Comparison of ENCODE assay signal across 8 mouse cellular contexts in genomic region chr7:101107968-101108652, GRCm38 (mm10). TPM values are rescaled to one million over a fixed set of nuclear protein-coding genes. Genes with fewer than 3 reads are reported as not detected.
A peak's percentile ranks its signal among the peaks of the same experiment; 100 is the strongest.
DNase-seq lines count a peak whose midpoint lies in the region; ATAC-seq and TF ChIP-seq lines count a peak whose summit lies in the region.

No protein-coding gene starts in this region.

- in situ Hi-C loops in ES-E14 (cut with MboI; ENCODE audit: low sequenced_read_pairs in 2 of 2, unreplicated experiment in 2 of 2), result no loop called here

- TF ChIP-seq CTCF in layer of hippocampus, adult 2 months (conservative IDR thresholded peaks at IDR 0.05), result peak; percentile 87
- TF ChIP-seq CTCF in lung, embryonic 14.5 days (IDR thresholded peaks at IDR 0.05; ENCODE audit: low read depth), result peak; percentile 78
- TF ChIP-seq CTCF in olfactory bulb, adult 2 months (IDR thresholded peaks at IDR 0.05; ENCODE audit: insufficient read depth, low read depth, low read length), result peak; percentile 84
- peak; percentile 95 for TF ChIP-seq CTCF in thymus, adult 2 months (IDR thresholded peaks at IDR 0.05; ENCODE audit: borderline replicate concordance, control insufficient read depth, extremely low read depth, insufficient read depth, low read length, poor library complexity)

- peak overlapping the region; percentile 73; the same call in 1 of the 2 replicates for H3K27ac ChIP-seq in ES-E14 (ENCODE audit: insufficient read depth, low read depth, low read length, poor library complexity, severe bottlenecking)
- H3K27ac ChIP-seq in forebrain, embryonic 15.5 days (replicated peaks), result peak overlapping the region; percentile 99
- peak overlapping the region; percentile 94 for H3K27ac ChIP-seq in layer of hippocampus, adult 2 months
- peak overlapping the region; percentile 99 for H3K27ac ChIP-seq in lung, embryonic 14.5 days (ENCODE audit: low read depth)
- peak overlapping the region; percentile 54 for H3K27ac ChIP-seq in olfactory bulb, adult 2 months (ENCODE audit: insufficient read depth, low read depth, low read length)
- no peak overlapping the region for H3K27ac ChIP-seq in thymus, adult 2 months (ENCODE audit: control insufficient read depth, insufficient read depth, low read length)

- H3K4me1 ChIP-seq in ES-E14 (ENCODE audit: control insufficient read depth in 2 of 2, insufficient read depth in 2 of 2, low read length in 2 of 2, poor library complexity in 1 of 2), result peaks cover 0 to 7% of the 10 kb centered on the region in 2 experiments
- peaks cover 17% of the 10 kb centered on the region for H3K4me1 ChIP-seq in forebrain, embryonic 15.5 days
- no peaks in the 10 kb centered on the region for H3K4me1 ChIP-seq in lung, embryonic 14.5 days (ENCODE audit: insufficient read depth)
- peaks cover 5% of the 10 kb centered on the region for H3K4me1 ChIP-seq in olfactory bulb, adult 2 months (ENCODE audit: control insufficient read depth, insufficient read depth, low read length)
- peaks cover 20% of the 10 kb centered on the region for H3K4me1 ChIP-seq in thymus, adult 2 months (replicated peaks; ENCODE audit: control insufficient read depth, insufficient read depth, low read length)

- no peaks in the 10 kb centered on the region for H3K36me3 ChIP-seq in ES-E14 (ENCODE audit: control insufficient read depth, insufficient read depth, low read length, poor library complexity, severe bottlenecking)
- H3K36me3 ChIP-seq in forebrain, embryonic 15.5 days, result peaks cover 10% of the 10 kb centered on the region
- H3K36me3 ChIP-seq in lung, embryonic 14.5 days (ENCODE audit: insufficient read depth), result peaks cover 12% of the 10 kb centered on the region
- H3K36me3 ChIP-seq in thymus, adult 2 months (ENCODE audit: control insufficient read depth, insufficient read depth, low read length), result no peaks in the 10 kb centered on the region

- intact Hi-C loops in heart, postnatal 36 days (cut with DNase I), result loop anchor here (2.0 to 5.0 kb wide), 4 partner anchors 45 to 179 kb away; no protein-coding TSS in a partner anchor

- TF ChIP-seq POLR2A in olfactory bulb, adult 2 months (IDR thresholded peaks at IDR 0.05; ENCODE audit: insufficient read depth, low read depth, low read length), result no peak; the same call in 1 of the 2 replicates
- TF ChIP-seq POLR2A in thymus, adult 2 months (IDR thresholded peaks at IDR 0.05; ENCODE audit: control insufficient read depth, extremely low read depth, insufficient read depth, low read length, poor library complexity), result peak; percentile 69; the same call in 1 of the 2 replicates

- H3K4me2 ChIP-seq in forebrain, embryonic 15.5 days (replicated peaks), result peak overlapping the region; percentile 74
- peak overlapping the region; percentile 90 for H3K4me2 ChIP-seq in lung, embryonic 14.5 days

- H3K4me3 ChIP-seq in ES-E14 (ENCODE audit: insufficient read depth in 1 of 2, low read depth in 1 of 2, low read length in 2 of 2, poor library complexity in 1 of 2, severe bottlenecking in 1 of 2), result peak overlapping the region; percentile 62 to 88
- peak overlapping the region; percentile 87 for H3K4me3 ChIP-seq in forebrain, embryonic 15.5 days
- peak overlapping the region; percentile 94 for H3K4me3 ChIP-seq in layer of hippocampus, adult 2 months
- H3K4me3 ChIP-seq in lung, embryonic 14.5 days (ENCODE audit: low read depth, low read length), result peak overlapping the region; percentile 81
- peak overlapping the region; percentile 96 for H3K4me3 ChIP-seq in olfactory bulb, adult 2 months (ENCODE audit: insufficient read depth, low read depth, low read length)
- H3K4me3 ChIP-seq in thymus, adult 2 months (ENCODE audit: control insufficient read depth, insufficient read depth, low read length), result peak overlapping the region; percentile 46

- peak; percentile 91 for DNase-seq in ES-E14 (ENCODE audit: low read depth, low spot score)
- DNase-seq in cerebellum, adult 11-12 months, result peak; percentile 98
- DNase-seq in heart, postnatal 36 days, result peak; percentile 98 to 100
- peak; percentile 97 to 98 for DNase-seq in layer of hippocampus, adult 2 months (ENCODE audit: low spot score in 2 of 2)
- DNase-seq in lung, embryonic 14.5 days, result peak; percentile 98
- peak; percentile 98 for DNase-seq in thymus, adult 2 months

- WGBS in forebrain, embryonic 15.5 days, result under 1% methylated on average over 65 of the region's 75 CpGs
- WGBS in lung, embryonic 14.5 days, result under 1% methylated on average over 55 of the region's 75 CpGs
- under 1% methylated on average over 63 of the region's 75 CpGs for WGBS in olfactory bulb, adult 2 months
- WGBS in thymus, adult 2 months, result under 1% methylated on average over 54 of the region's 75 CpGs

- peak overlapping the region; percentile 81 for H3K9ac ChIP-seq in ES-E14 (ENCODE audit: insufficient read depth, low read depth, low read length, poor library complexity, severe bottlenecking)
- peak overlapping the region; percentile 97 for H3K9ac ChIP-seq in forebrain, embryonic 15.5 days (replicated peaks)
- H3K9ac ChIP-seq in lung, embryonic 14.5 days, result peak overlapping the region; percentile 85

- ATAC-seq in forebrain, embryonic 15.5 days (replicated peaks), result peak; percentile 96
- peak; percentile 96 for ATAC-seq in lung, embryonic 14.5 days (ENCODE audit: insufficient read depth)

- no peaks in the 10 kb centered on the region for H3K9me3 ChIP-seq in ES-E14 (ENCODE audit: control insufficient read depth, insufficient read depth, low read depth, low read length)
- H3K9me3 ChIP-seq in forebrain, embryonic 15.5 days, result no peaks in the 10 kb centered on the region
- H3K9me3 ChIP-seq in lung, embryonic 14.5 days (ENCODE audit: low read depth, low read length), result no peaks in the 10 kb centered on the region

- H3K27me3 ChIP-seq in forebrain, embryonic 15.5 days, result no peaks in the 10 kb centered on the region
- H3K27me3 ChIP-seq in lung, embryonic 14.5 days (ENCODE audit: insufficient read depth, low read length), result no peaks in the 10 kb centered on the region
- no peaks in the 10 kb centered on the region for H3K27me3 ChIP-seq in thymus, adult 2 months (ENCODE audit: control insufficient read depth, insufficient read depth, low read length)

TF ChIP-seq in ES-E14, 5 proteins besides CTCF, POLR2A, EP300 and RAD21:
- no peak; the same call in 1 of the 2 replicates for TF ChIP-seq CHD2 (IDR thresholded peaks at IDR 0.05; ENCODE audit: low read depth, low read length)
- peak; percentile 68; the same call in 1 of the 2 replicates for TF ChIP-seq HCFC1 (IDR thresholded peaks at IDR 0.05; ENCODE audit: borderline replicate concordance, insufficient read depth, low read length)

RNA-seq across cellular contexts. Expression of gene Fchsd2, which starts 15.4 kb away (rescaled TPM):
- 10.7 and 11.1 TPM in 2 replicates for total RNA-seq in ES-E14 (2012; rRNA removed)
- 45.2 and 46.2 TPM in 2 replicates for polyA plus RNA-seq in forebrain, embryonic 15.5 days (2015; fragmentation: Nextera tagmentation; extraction: Ambion mirVana)
- total RNA-seq in heart, postnatal 36 days (2021), result 10 to 100 TPM; 22.8 to 25.3 TPM
- 10 to 100 TPM; 38.5 to 41.2 TPM for total RNA-seq in layer of hippocampus, adult 2 months (2021)
- polyA plus RNA-seq in lung, embryonic 14.5 days (2014; fragmentation: Nextera tagmentation; extraction: Ambion mirVana), result 23.6 and 23.8 TPM in 2 replicates
- polyA plus RNA-seq in olfactory bulb, adult 2 months (2012; ENCODE audit: insufficient read depth, insufficient read length, low replicate concordance, missing spikeins), result 68.2 TPM in 1 of 2 replicates, not detected in the other
- polyA plus RNA-seq in thymus, adult 2 months (2012; rRNA removed), result 14.3 and 15.8 TPM in 2 replicates

Comparison
In these comparisons a context has a peak if more than half of its experiments do, and no peak if none do; other contexts are left out.
1. H3K4me3 ChIP-seq: peak in every context shown above with its lines; median percentile 96 in olfactory bulb, adult 2 months; 94 in layer of hippocampus, adult 2 months; 87 in forebrain, embryonic 15.5 days; 81 in lung, embryonic 14.5 days; 75 in ES-E14; 46 in thymus, adult 2 months.